Mouse (Mus musculus): ENCODE measurements around the gene Rnf121. TPM values are rescaled to one million over a fixed set of nuclear protein-coding genes. Genes with fewer than 3 reads are reported as not detected.

The Rnf121 gene
- polyA plus RNA-seq, 1 experiment: 12.9 TPM

GRCm38 (mm10) chr7:102018590-102018989 is 46.7 kb downstream of the Rnf121 start, which contains the start of gene Il18bp:
Gene Il18bp (minus strand): TSS chr7:102018690.
- Histone ChIP-seq H3K4me3 (replicated peaks; ENCODE audit: control insufficient read depth, low read depth, low read length) (peak within 1 kb of the TSS; percentile 55), H3K4me1 (ENCODE audit: control insufficient read depth, insufficient read depth, low read length) (no peaks in the 10 kb centered on the region; the same call in 1 of the 2 replicates), H3K27ac (ENCODE audit: control insufficient read depth, insufficient read depth, low read depth, low read length, poor library complexity) (peak within 1 kb of the TSS; percentile 83)
- TF ChIP-seq POLR2A (IDR thresholded peaks at IDR 0.05; ENCODE audit: borderline replicate concordance, control insufficient read depth, low read depth, low read length) (no peak), CTCF (IDR thresholded peaks at IDR 0.05; ENCODE audit: control insufficient read depth, insufficient read depth, low read length) (no peak)
- WGBS: 79% methylated on average over 3 of the region's 3 CpGs

GRCm38 (mm10) chr7:102018034-102018433 is 47.2 kb downstream of the Rnf121 start:
- TF ChIP-seq CTCF (IDR thresholded peaks at IDR 0.05; ENCODE audit: control insufficient read depth, insufficient read depth, low read length) (no peak), POLR2A (IDR thresholded peaks at IDR 0.05; ENCODE audit: borderline replicate concordance, control insufficient read depth, low read depth, low read length) (no peak)
- H3K4me3 ChIP-seq (replicated peaks; ENCODE audit: control insufficient read depth, low read depth, low read length): peak overlapping the region; percentile 29
- H3K27ac ChIP-seq (ENCODE audit: control insufficient read depth, insufficient read depth, low read depth, low read length, poor library complexity): peak overlapping the region; percentile 83
- 45% methylated on average over 7 of the region's 7 CpGs for WGBS
- H3K4me1 ChIP-seq (ENCODE audit: control insufficient read depth, insufficient read depth, low read length): no peaks in the 10 kb centered on the region; the same call in 1 of the 2 replicates

DNA sequence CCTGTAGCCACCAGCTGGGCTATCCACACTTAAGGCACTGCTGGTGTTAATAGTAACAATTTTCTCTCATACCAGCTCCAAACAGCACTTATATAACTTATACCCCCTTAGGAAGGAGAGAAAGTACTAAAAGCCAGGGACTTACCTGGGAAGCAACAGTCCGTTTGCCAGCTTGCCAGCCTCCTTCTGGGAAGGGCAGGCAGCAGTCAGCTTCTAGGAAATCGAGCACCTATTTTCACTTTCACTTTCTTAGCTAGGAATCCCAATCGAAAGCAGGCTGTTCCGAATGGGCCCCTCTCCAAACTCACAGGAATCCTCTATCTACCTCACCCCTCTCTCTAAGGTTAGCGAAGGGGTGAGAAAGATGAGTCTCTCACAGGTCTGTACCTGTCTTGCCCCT is 47.8 kb downstream of the Rnf121 start:
- Histone ChIP-seq H3K4me3 (replicated peaks; ENCODE audit: control insufficient read depth, low read depth, low read length) (peak overlapping the region; percentile 55), H3K4me1 (ENCODE audit: control insufficient read depth, insufficient read depth, low read length) (no peaks in the 10 kb centered on the region; the same call in 1 of the 2 replicates), H3K27ac (ENCODE audit: control insufficient read depth, insufficient read depth, low read depth, low read length, poor library complexity) (peak overlapping the region; percentile 34)
- TF ChIP-seq POLR2A (IDR thresholded peaks at IDR 0.05; ENCODE audit: borderline replicate concordance, control insufficient read depth, low read depth, low read length): no peak
- TF ChIP-seq CTCF (IDR thresholded peaks at IDR 0.05; ENCODE audit: control insufficient read depth, insufficient read depth, low read length): no peak
- 10% methylated on average over 5 of the region's 5 CpGs for WGBS

DNA sequence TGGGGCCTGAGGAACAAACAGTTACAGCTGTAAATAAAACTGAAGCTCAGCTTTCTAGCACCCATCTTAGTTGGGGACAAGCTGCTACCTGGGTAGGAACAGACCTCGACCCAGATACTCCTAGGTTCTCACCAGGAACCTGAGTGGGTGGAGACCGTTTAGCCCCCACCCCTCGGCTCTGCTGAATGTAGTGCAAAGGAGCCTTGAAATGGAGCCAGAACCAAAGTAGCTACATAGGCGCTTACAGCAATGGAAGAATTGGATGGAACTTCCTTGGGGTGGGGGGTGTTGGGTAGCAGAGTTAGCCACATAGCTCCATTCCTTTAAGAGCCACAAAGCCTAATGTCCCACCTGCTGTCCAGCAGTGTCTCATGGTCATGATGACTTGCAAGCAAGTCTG is 48.3 kb downstream of the Rnf121 start:
- TF ChIP-seq CTCF (IDR thresholded peaks at IDR 0.05; ENCODE audit: control insufficient read depth, insufficient read depth, low read length) (no peak), POLR2A (IDR thresholded peaks at IDR 0.05; ENCODE audit: borderline replicate concordance, control insufficient read depth, low read depth, low read length) (no peak)
- Histone ChIP-seq H3K27ac (ENCODE audit: control insufficient read depth, insufficient read depth, low read depth, low read length, poor library complexity) (peak overlapping the region; percentile 21; the same call in 1 of the 2 replicates), H3K4me1 (ENCODE audit: control insufficient read depth, insufficient read depth, low read length) (no peaks in the 10 kb centered on the region; the same call in 1 of the 2 replicates), H3K4me3 (replicated peaks; ENCODE audit: control insufficient read depth, low read depth, low read length) (no peak overlapping the region)
- 47% methylated on average over 4 of the region's 4 CpGs for WGBS

GRCm38 (mm10) chr7:102014995-102015394 is 50.3 kb downstream of the Rnf121 start:
- TF ChIP-seq POLR2A (IDR thresholded peaks at IDR 0.05; ENCODE audit: borderline replicate concordance, control insufficient read depth, low read depth, low read length) (no peak), CTCF (IDR thresholded peaks at IDR 0.05; ENCODE audit: control insufficient read depth, insufficient read depth, low read length) (no peak)
- WGBS: 89% methylated on average over 2 of the region's 2 CpGs
- Histone ChIP-seq H3K4me3 (replicated peaks; ENCODE audit: control insufficient read depth, low read depth, low read length) (no peak overlapping the region), H3K4me1 (ENCODE audit: control insufficient read depth, insufficient read depth, low read length) (no peaks in the 10 kb centered on the region; the same call in 1 of the 2 replicates), H3K27ac (ENCODE audit: control insufficient read depth, insufficient read depth, low read depth, low read length, poor library complexity) (no peak overlapping the region)

DNA sequence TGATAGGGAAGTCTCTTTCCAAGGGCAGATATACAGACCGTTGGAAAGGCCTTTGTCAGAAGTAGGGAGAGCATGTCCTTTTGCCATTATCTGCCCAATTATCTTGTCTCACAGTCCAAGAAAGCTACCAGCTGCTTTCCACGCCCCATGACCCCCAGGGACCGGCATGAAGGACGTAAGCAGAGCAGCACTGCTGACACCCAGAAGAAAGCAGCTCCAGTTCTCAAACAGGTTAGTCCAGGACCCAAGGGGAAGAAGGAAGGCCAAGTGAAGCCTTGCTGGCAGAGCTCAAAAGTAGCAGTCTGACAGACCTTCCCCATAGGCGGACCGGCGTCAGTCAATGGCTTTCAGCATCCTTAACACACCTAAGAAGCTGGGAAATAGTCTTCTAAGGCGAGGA is 51.9 kb downstream of the Rnf121 start:
- no peak overlapping the region for H3K27ac ChIP-seq (ENCODE audit: control insufficient read depth, insufficient read depth, low read depth, low read length, poor library complexity)

DNA sequence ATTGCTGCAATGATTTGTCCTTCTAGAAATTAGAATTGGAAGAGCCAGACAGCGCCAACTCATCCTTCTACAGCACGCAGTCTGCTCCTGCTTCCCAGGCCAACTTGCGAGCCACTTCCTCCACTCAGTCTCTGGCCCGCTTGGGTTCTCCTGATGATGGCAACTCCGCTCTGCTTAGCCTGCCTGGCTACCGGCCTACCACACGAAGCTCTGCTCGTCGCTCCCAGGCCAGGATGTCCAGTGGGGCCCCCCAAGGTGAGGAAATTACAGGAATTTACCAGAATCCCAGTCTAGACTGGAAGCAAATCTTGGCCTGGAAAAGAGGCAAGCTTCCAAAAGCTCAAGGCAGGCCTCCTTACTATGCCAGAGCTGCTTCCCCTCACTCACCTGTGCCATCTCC is 53.4 kb downstream of the Rnf121 start:
- TF ChIP-seq CTCF (IDR thresholded peaks at IDR 0.05; ENCODE audit: control insufficient read depth, insufficient read depth, low read length) (no peak), POLR2A (IDR thresholded peaks at IDR 0.05; ENCODE audit: borderline replicate concordance, control insufficient read depth, low read depth, low read length) (no peak)
- 90% methylated on average over 9 of the region's 9 CpGs for WGBS
- Histone ChIP-seq H3K4me3 (replicated peaks; ENCODE audit: control insufficient read depth, low read depth, low read length) (no peak overlapping the region), H3K4me1 (ENCODE audit: control insufficient read depth, insufficient read depth, low read length) (no peaks in the 10 kb centered on the region; the same call in 1 of the 2 replicates), H3K27ac (ENCODE audit: control insufficient read depth, insufficient read depth, low read depth, low read length, poor library complexity) (no peak overlapping the region)

More for the DNA sequence above, 51.9 kb downstream of the Rnf121 start:
- 94% methylated on average over 8 of the region's 8 CpGs for WGBS
- Histone ChIP-seq H3K4me1 (ENCODE audit: control insufficient read depth, insufficient read depth, low read length) (no peaks in the 10 kb centered on the region; the same call in 1 of the 2 replicates), H3K4me3 (replicated peaks; ENCODE audit: control insufficient read depth, low read depth, low read length) (no peak overlapping the region)
- no peak for TF ChIP-seq POLR2A (IDR thresholded peaks at IDR 0.05; ENCODE audit: borderline replicate concordance, control insufficient read depth, low read depth, low read length)
- TF ChIP-seq CTCF (IDR thresholded peaks at IDR 0.05; ENCODE audit: control insufficient read depth, insufficient read depth, low read length): no peak

DNA sequence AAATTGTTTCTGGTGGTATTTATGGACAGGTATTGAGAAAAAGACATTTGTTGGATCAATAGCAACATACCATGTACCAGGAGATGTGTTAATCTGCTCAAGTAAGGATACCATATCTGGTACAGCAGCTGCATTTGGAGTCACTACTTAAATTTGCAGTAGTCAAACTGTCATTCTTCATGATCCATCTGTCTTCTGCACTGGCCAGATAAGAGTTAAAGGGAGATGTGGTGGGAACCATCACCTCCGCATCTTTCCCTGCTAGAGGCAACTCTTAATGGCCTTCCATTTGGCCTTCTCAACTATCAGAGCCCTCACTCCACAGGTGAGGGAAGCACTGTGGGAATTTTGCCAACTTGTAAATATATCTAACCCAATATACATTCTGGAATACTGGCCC is 58.7 kb downstream of the Rnf121 start:
- Histone ChIP-seq H3K4me1 (ENCODE audit: control insufficient read depth, insufficient read depth, low read length) (no peaks in the 10 kb centered on the region; the same call in none of the 2 replicates), H3K27ac (ENCODE audit: control insufficient read depth, insufficient read depth, low read depth, low read length, poor library complexity) (no peak overlapping the region), H3K4me3 (replicated peaks; ENCODE audit: control insufficient read depth, low read depth, low read length) (no peak overlapping the region)
- 71% methylated on average over 1 of the region's 1 CpGs for WGBS
- TF ChIP-seq CTCF (IDR thresholded peaks at IDR 0.05; ENCODE audit: control insufficient read depth, insufficient read depth, low read length) (no peak), POLR2A (IDR thresholded peaks at IDR 0.05; ENCODE audit: borderline replicate concordance, control insufficient read depth, low read depth, low read length) (no peak)

Measured in bone marrow, adult 2 months (tissue).